Mouse (Mus musculus) MEL (cell line): Measurements from ENCODE around the gene Vps33a. TPM values are rescaled to one million over a fixed set of nuclear protein-coding genes. Genes with fewer than 3 reads are reported as not detected.

Experiments used
- DNase-seq: peaks from one replicate; pipeline ENCODE4 v3.0.0; 2011; ENCODE audit warnings: low read depth, low spot score
- H3K27ac ChIP-seq: 2 replicates; pipeline ENCODE4 v1.5.1; 2012; ENCODE audit warnings: low read depth, mild to moderate bottlenecking, control low read depth, low read length, moderate library complexity; ENCODE audit not compliant: control insufficient read depth
- H3K27me3 ChIP-seq, 2 experiments: fragments of 150-350 bp in 1 of 2; sonication (generic) in 1 of 2; 2 replicates each; pipeline ENCODE4 v1.6.1; 2012; ENCODE audit warnings: low read length in 2 of 2, mild to moderate bottlenecking in 2 of 2, improper control_type of control experiment in 1 of 2, moderate library complexity in 1 of 2; ENCODE audit not compliant: insufficient read depth in 2 of 2, control insufficient read depth in 1 of 2
- H3K36me3 ChIP-seq, 2 experiments: 2 replicates each; pipeline ENCODE4 v1.6.1; 2012 to 2014; ENCODE audit warnings: low read length in 2 of 2, improper control_type of control experiment in 1 of 2, inconsistent platforms in 1 of 2, mild to moderate bottlenecking in 1 of 2; ENCODE audit not compliant: insufficient read depth in 2 of 2, control insufficient read depth in 1 of 2
- H3K4me1 ChIP-seq, 2 experiments: fragments of 150-350 bp in 1 of 2; sonication (generic) in 1 of 2; 2 replicates each; pipeline ENCODE4 v1.6.1; 2012; ENCODE audit warnings: low read length in 2 of 2, improper control_type of control experiment in 1 of 2, mild to moderate bottlenecking in 1 of 2; ENCODE audit not compliant: insufficient read depth in 2 of 2, control insufficient read depth in 1 of 2
- H3K4me3 ChIP-seq, 2 experiments: fragments of 150-350 bp in 1 of 2; sonication (generic) in 1 of 2; 2 replicates each; pipeline ENCODE4 v1.5.1; 2012; ENCODE audit warnings: low read depth in 2 of 2, low read length in 2 of 2, mild to moderate bottlenecking in 2 of 2, moderate library complexity in 2 of 2, control low read depth in 1 of 2, improper control_type of control experiment in 1 of 2; ENCODE audit not compliant: control insufficient read depth in 1 of 2, insufficient read depth in 1 of 2
- H3K79me2 ChIP-seq: 2 replicates; pipeline ENCODE4 v1.6.1; 2012; ENCODE audit warnings: mild to moderate bottlenecking, low read length, moderate library complexity; ENCODE audit not compliant: control insufficient read depth, poor library complexity, insufficient read depth
- H3K9ac ChIP-seq: 2 replicates; pipeline ENCODE4 v1.6.1; 2012; ENCODE audit warnings: low read depth, mild to moderate bottlenecking, control low read depth, low read length, moderate library complexity; ENCODE audit not compliant: control insufficient read depth, poor library complexity, severe bottlenecking
- H3K9me3 ChIP-seq: fragments of 150-350 bp; sonication (generic); replicated peaks from 2 replicates; pipeline ENCODE4 v1.6.1; 2012; ENCODE audit warnings: mild to moderate bottlenecking, low read length, improper control_type of control experiment, moderate library complexity; ENCODE audit not compliant: insufficient read depth
- BHLHE40 ChIP-seq: IDR thresholded peaks from 2 replicates; pipeline ENCODE4 v1.6.1; 2012; ENCODE audit warnings: low read depth, mild to moderate bottlenecking, inconsistent platforms, low read length, improper control_type of control experiment, borderline replicate concordance
- CHD2 ChIP-seq: IDR thresholded peaks from 2 replicates; pipeline ENCODE4 v1.6.1; 2011; ENCODE audit warnings: low read length, improper control_type of control experiment
- E2F4 ChIP-seq: IDR thresholded peaks from 2 replicates; pipeline ENCODE4 v1.6.1; 2011; ENCODE audit warnings: low read depth, low read length, improper control_type of control experiment, borderline replicate concordance
- ELF1 ChIP-seq: IDR thresholded peaks from 2 replicates; pipeline ENCODE4 v1.6.1; 2014; ENCODE audit warnings: low read depth, mild to moderate bottlenecking, inconsistent platforms, low read length, improper control_type of control experiment, moderate library complexity
- EP300 ChIP-seq, 2 experiments: IDR thresholded peaks; 2 replicates each; pipeline ENCODE4 v1.6.1; 2011; ENCODE audit warnings: improper control_type of control experiment in 2 of 2, low read length in 2 of 2, low read depth in 1 of 2, mild to moderate bottlenecking in 1 of 2
- ETS1 ChIP-seq: IDR thresholded peaks from 2 replicates; pipeline ENCODE4 v1.6.1; 2012; ENCODE audit warnings: low read depth, mild to moderate bottlenecking, inconsistent platforms, low read length, improper control_type of control experiment, moderate library complexity
- HCFC1 ChIP-seq: IDR thresholded peaks from 2 replicates; pipeline ENCODE4 v1.6.1; 2012; ENCODE audit warnings: low read depth, mild to moderate bottlenecking, inconsistent platforms, low read length, improper control_type of control experiment, moderate library complexity
- KAT2A ChIP-seq: conservative IDR thresholded peaks from 2 replicates; pipeline ENCODE4 v1.6.1; 2012; ENCODE audit warnings: low read depth, low read length, improper control_type of control experiment, inconsistent platforms
- MAFK ChIP-seq: IDR thresholded peaks from 2 replicates; pipeline ENCODE4 v1.6.1; 2011; ENCODE audit warnings: low read depth, mild to moderate bottlenecking, low read length, improper control_type of control experiment, borderline replicate concordance
- MAX ChIP-seq: IDR thresholded peaks from 2 replicates; pipeline ENCODE4 v1.6.1; 2011; ENCODE audit warnings: low read length, improper control_type of control experiment
- MAZ ChIP-seq: IDR thresholded peaks from 2 replicates; pipeline ENCODE4 v1.6.1; 2012; ENCODE audit warnings: low read depth, mild to moderate bottlenecking, inconsistent platforms, low read length, improper control_type of control experiment
- MEF2A ChIP-seq: IDR thresholded peaks from 2 replicates; pipeline ENCODE4 v1.6.1; 2014; ENCODE audit warnings: low read depth, mild to moderate bottlenecking, inconsistent platforms, low read length, improper control_type of control experiment; ENCODE audit not compliant: poor library complexity, insufficient replicate concordance, severe bottlenecking; ENCODE audit errors: extremely low read depth
- POLR2AphosphoS2 ChIP-seq: IDR thresholded peaks from 2 replicates; pipeline ENCODE4 v1.6.1; 2011; ENCODE audit warnings: low read length, improper control_type of control experiment
- POLR2AphosphoS5 ChIP-seq: IDR thresholded peaks from 2 replicates; pipeline ENCODE4 v1.6.1; 2012; ENCODE audit warnings: low read depth, borderline replicate concordance, mild to moderate bottlenecking, inconsistent platforms, low read length, moderate library complexity, mixed read lengths
- SIN3A ChIP-seq: IDR thresholded peaks from 2 replicates; pipeline ENCODE4 v1.6.1; 2012; ENCODE audit warnings: low read length, improper control_type of control experiment, inconsistent platforms
- TBP ChIP-seq: IDR thresholded peaks from 2 replicates; pipeline ENCODE4 v1.8.0; 2011; ENCODE audit warnings: low read depth, low read length, improper control_type of control experiment
- UBTF ChIP-seq: IDR thresholded peaks from 2 replicates; pipeline ENCODE4 v1.6.1; 2012; ENCODE audit warnings: low read depth, mild to moderate bottlenecking, inconsistent platforms, low read length, improper control_type of control experiment, moderate library complexity, borderline replicate concordance; ENCODE audit not compliant: insufficient read depth
- USF1 ChIP-seq: IDR thresholded peaks from 2 replicates; pipeline ENCODE4 v1.6.1; 2014; ENCODE audit warnings: low read depth, mild to moderate bottlenecking, inconsistent platforms, low read length, improper control_type of control experiment, moderate library complexity
- USF2 ChIP-seq, 2 experiments: IDR thresholded peaks; 2 replicates each; pipeline ENCODE4 v1.6.1; 2011 to 2012; ENCODE audit warnings: improper control_type of control experiment in 2 of 2, low read length in 2 of 2, borderline replicate concordance in 1 of 2, inconsistent platforms in 1 of 2, low read depth in 1 of 2, mild to moderate bottlenecking in 1 of 2; ENCODE audit not compliant: insufficient read depth in 1 of 2
- ZKSCAN1 ChIP-seq: IDR thresholded peaks from 2 replicates; pipeline ENCODE4 v1.6.1; 2012; ENCODE audit warnings: low read depth, mild to moderate bottlenecking, inconsistent platforms, low read length, improper control_type of control experiment, moderate library complexity
- ZMIZ1 ChIP-seq: IDR thresholded peaks from 2 replicates; pipeline ENCODE4 v1.6.1; 2012; ENCODE audit warnings: low read depth, mild to moderate bottlenecking, inconsistent platforms, low read length, improper control_type of control experiment, moderate library complexity
- polyA plus RNA-seq, 2 experiments: library from polyadenylated mRNA; stranded (reverse) in 1 of 2; unstranded in 1 of 2; fragments of >175 nt in 1 of 2; fragments of >200 nt in 1 of 2; gene quantifications; 2 replicates each; pipeline versions ENCODE4 v1.2.1 to v1.2.4; 2012; ENCODE audit warnings: low replicate concordance in 2 of 2, low read depth in 1 of 2; ENCODE audit not compliant: insufficient read length in 2 of 2, insufficient read depth in 1 of 2, missing spikeins in 1 of 2
- total RNA-seq: library from RNA; depleted of rRNA; stranded (reverse); fragments of 300-350 nt; gene quantifications from 2 replicates; pipeline ENCODE4 v1.2.3, GENCODE M21; 2012

Vps33a gene
- total and polyA plus RNA-seq, 3 experiments, result 21.4 to 23.9 TPM; not detected in 1

DNA sequence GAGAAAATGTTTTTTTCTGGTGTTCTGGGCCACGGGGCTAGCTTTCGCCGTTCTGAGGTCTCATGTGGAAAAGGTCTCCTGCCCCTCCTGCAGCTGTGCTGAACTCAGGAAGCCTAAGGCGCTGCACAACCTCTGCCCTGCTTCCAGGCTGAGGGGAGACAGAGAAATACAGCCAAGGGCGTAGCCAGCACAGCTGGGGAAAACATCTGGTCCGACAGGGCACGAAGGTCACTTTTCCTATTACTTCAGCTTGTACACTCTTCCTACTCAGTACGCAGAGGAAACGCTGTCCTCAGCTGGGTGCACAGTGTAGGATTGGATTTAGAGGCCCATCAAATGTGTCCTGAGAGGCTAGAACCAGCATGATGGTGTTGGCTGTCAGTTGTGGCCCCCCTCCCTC is 82.9 kb downstream of the Vps33a start:
- H3K36me3 ChIP-seq, result no peaks in the 10 kb centered on the region
- no peaks in the 10 kb centered on the region for H3K79me2 ChIP-seq
- no peak overlapping the region for H3K27ac ChIP-seq
- no peaks in the 10 kb centered on the region for H3K4me1 ChIP-seq
- no peaks in the 10 kb centered on the region; a peak in 2 of 4 replicates for H3K27me3 ChIP-seq
- no peak overlapping the region for H3K4me3 ChIP-seq
- H3K9ac ChIP-seq, result no peak overlapping the region
- no peaks in the 10 kb centered on the region for H3K9me3 ChIP-seq
- DNase-seq, result no peak
- no peak for TF ChIP-seq BHLHE40
- no peak for TF ChIP-seq USF2 (IDR thresholded peaks at IDR 0.05; ENCODE audit: borderline replicate concordance in 1 of 2, insufficient read depth in 1 of 2, low read depth in 1 of 2, low read length in 2 of 2)
- TF ChIP-seq MAFK, result no peak
- no peak for TF ChIP-seq TBP
- TF ChIP-seq POLR2AphosphoS5, result no peak
- TF ChIP-seq HCFC1, result no peak
- TF ChIP-seq CHD2, result no peak
- TF ChIP-seq ELF1, result no peak
- no peak for TF ChIP-seq POLR2AphosphoS2
- no peak for TF ChIP-seq E2F4
- no peak for TF ChIP-seq USF1
- TF ChIP-seq KAT2A, result no peak
- TF ChIP-seq MAZ, result no peak

- Histone ChIP-seq H3K27me3 (no peaks in the 10 kb centered on the region; a peak in 2 of 4 replicates), H3K9ac (no peak within 1 kb of the TSS), H3K9me3 (no peaks in the 10 kb centered on the region), H3K27ac (no peak within 1 kb of the TSS), H3K79me2 (no peaks in the 10 kb centered on the region), H3K4me3 (no peak within 1 kb of the TSS), H3K4me1 (no peaks in the 10 kb centered on the region; a peak in 1 of 4 replicates), H3K36me3 (no peaks in the 10 kb centered on the region)
- TF ChIP-seq EP300 (IDR thresholded peaks at IDR 0.05; ENCODE audit: low read depth in 1 of 2, low read length in 2 of 2) (no peak), ELF1 (no peak), MAFK (no peak), POLR2AphosphoS2 (no peak), ZMIZ1 (no peak), MAX (no peak), ETS1 (no peak), ZKSCAN1 (no peak), KAT2A (no peak), MEF2A (no peak), SIN3A (no peak), UBTF (no peak)
- DNase-seq, result no peak
Measured at GRCm38 (mm10) chr5:123489112-123489785, 83.6 kb downstream of the Vps33a start, which contains the start of the genes Lrrc43 and Il31. Lrrc43 (plus strand) TSS chr5:123489305. Il31 (minus strand) TSS chr5:123489489.
